Mouse (Mus musculus): Measurements from ENCODE around the gene Serpinc1.

GRCm38 (mm10) chr1:161004942-161005341 lies 26.6 kb downstream of the Serpinc1 start:
- TF ChIP-seq FLI1 (IDR thresholded peaks at IDR 0.05; ENCODE audit: low read length) (no peak), GATA1 (IDR thresholded peaks at IDR 0.05; ENCODE audit: borderline replicate concordance, low read length) (no peak)
